Mouse (Mus musculus): ENCODE data around the gene Anxa1.

The Anxa1 gene

GRCm38 (mm10) chr19:20390455-20390994 is at the start of gene Anxa1:
Gene Anxa1 (minus strand): TSS chr19:20390944.
- Histone ChIP-seq H3K4me3 (replicated peaks; ENCODE audit: low read length) (no peak within 1 kb of the TSS), H3K27me3 (ENCODE audit: insufficient read depth, low read length) (no peaks in the 10 kb centered on the region), H3K9me3 (ENCODE audit: low read length) (no peaks in the 10 kb centered on the region), H3K4me1 (replicated peaks; ENCODE audit: low read depth, low read length) (peaks cover 7% of the 10 kb centered on the region), H3K36me3 (ENCODE audit: insufficient read depth, low read length) (no peaks in the 10 kb centered on the region)
- no peak for TF ChIP-seq NANOG (IDR thresholded peaks at IDR 0.05; ENCODE audit: borderline replicate concordance, low read length)
- no peak for TF ChIP-seq CTCF (conservative IDR thresholded peaks at IDR 0.05; ENCODE audit: low read length)
- no peak for TF ChIP-seq POU5F1 (IDR thresholded peaks at IDR 0.05; ENCODE audit: borderline replicate concordance, low read length)

GRCm38 (mm10) chr19:20437043-20437442 is 46.3 kb upstream of the Anxa1 start:
- no peaks in the 10 kb centered on the region for H3K36me3 ChIP-seq (ENCODE audit: insufficient read depth, low read length)
- H3K9me3 ChIP-seq (ENCODE audit: low read length) = no peaks in the 10 kb centered on the region
- no peak overlapping the region for H3K4me3 ChIP-seq (replicated peaks; ENCODE audit: low read length)
- TF ChIP-seq CTCF (conservative IDR thresholded peaks at IDR 0.05; ENCODE audit: low read length) (no peak), NANOG (IDR thresholded peaks at IDR 0.05; ENCODE audit: borderline replicate concordance, low read length) (no peak), POU5F1 (IDR thresholded peaks at IDR 0.05; ENCODE audit: borderline replicate concordance, low read length) (no peak)
- no peaks in the 10 kb centered on the region for H3K4me1 ChIP-seq (replicated peaks; ENCODE audit: low read depth, low read length)
- no peaks in the 10 kb centered on the region for H3K27me3 ChIP-seq (ENCODE audit: insufficient read depth, low read length)

- H3K4me1 ChIP-seq (replicated peaks; ENCODE audit: low read depth, low read length) = no peaks in the 10 kb centered on the region
- no peaks in the 10 kb centered on the region for H3K36me3 ChIP-seq (ENCODE audit: insufficient read depth, low read length)
- peak; percentile 78 for TF ChIP-seq CTCF (conservative IDR thresholded peaks at IDR 0.05; ENCODE audit: low read length)
- no peak for TF ChIP-seq NANOG (IDR thresholded peaks at IDR 0.05; ENCODE audit: borderline replicate concordance, low read length)
- no peak for TF ChIP-seq POU5F1 (IDR thresholded peaks at IDR 0.05; ENCODE audit: borderline replicate concordance, low read length)
Observed at GRCm38 (mm10) chr19:20434541-20434940, 43.8 kb upstream of the Anxa1 start.

GRCm38 (mm10) chr19:20433966-20434365 is 43.2 kb upstream of the Anxa1 start:
- H3K4me1 ChIP-seq (replicated peaks; ENCODE audit: low read depth, low read length) = no peaks in the 10 kb centered on the region
- H3K4me3 ChIP-seq (replicated peaks; ENCODE audit: low read length) = no peak overlapping the region
- H3K27me3 ChIP-seq (ENCODE audit: insufficient read depth, low read length) = no peaks in the 10 kb centered on the region
- H3K36me3 ChIP-seq (ENCODE audit: insufficient read depth, low read length) = no peaks in the 10 kb centered on the region
- no peak for TF ChIP-seq NANOG (IDR thresholded peaks at IDR 0.05; ENCODE audit: borderline replicate concordance, low read length)
- TF ChIP-seq POU5F1 (IDR thresholded peaks at IDR 0.05; ENCODE audit: borderline replicate concordance, low read length) = no peak
- TF ChIP-seq CTCF (conservative IDR thresholded peaks at IDR 0.05; ENCODE audit: low read length) = no peak
- H3K9me3 ChIP-seq (ENCODE audit: low read length) = no peaks in the 10 kb centered on the region

More at GRCm38 (mm10) chr19:20434541-20434940, 43.8 kb upstream of the Anxa1 start:
- Histone ChIP-seq H3K4me3 (replicated peaks; ENCODE audit: low read length) (no peak overlapping the region), H3K9me3 (ENCODE audit: low read length) (no peaks in the 10 kb centered on the region), H3K27me3 (ENCODE audit: insufficient read depth, low read length) (no peaks in the 10 kb centered on the region)

- no peak overlapping the region for H3K4me3 ChIP-seq (replicated peaks; ENCODE audit: low read length)
- H3K36me3 ChIP-seq (ENCODE audit: insufficient read depth, low read length) = no peaks in the 10 kb centered on the region
- no peaks in the 10 kb centered on the region for H3K9me3 ChIP-seq (ENCODE audit: low read length)
- no peaks in the 10 kb centered on the region for H3K27me3 ChIP-seq (ENCODE audit: insufficient read depth, low read length)
- peaks cover 16% of the 10 kb centered on the region; the same call in 1 of the 2 replicates for H3K4me1 ChIP-seq (replicated peaks; ENCODE audit: low read depth, low read length)
- TF ChIP-seq CTCF (conservative IDR thresholded peaks at IDR 0.05; ENCODE audit: low read length) = no peak
- TF ChIP-seq POU5F1 (IDR thresholded peaks at IDR 0.05; ENCODE audit: borderline replicate concordance, low read length) = no peak
- no peak for TF ChIP-seq NANOG (IDR thresholded peaks at IDR 0.05; ENCODE audit: borderline replicate concordance, low read length)
Observed at GRCm38 (mm10) chr19:20426443-20427161, 35.9 kb upstream of the Anxa1 start.

GRCm38 (mm10) chr19:20411276-20411675 is 20.5 kb upstream of the Anxa1 start:
- no peak overlapping the region for H3K4me3 ChIP-seq (replicated peaks; ENCODE audit: low read length)
- no peak for TF ChIP-seq NANOG (IDR thresholded peaks at IDR 0.05; ENCODE audit: borderline replicate concordance, low read length)
- no peak for TF ChIP-seq CTCF (conservative IDR thresholded peaks at IDR 0.05; ENCODE audit: low read length)
- TF ChIP-seq POU5F1 (IDR thresholded peaks at IDR 0.05; ENCODE audit: borderline replicate concordance, low read length) = no peak
- H3K9me3 ChIP-seq (ENCODE audit: low read length) = no peaks in the 10 kb centered on the region

GRCm38 (mm10) chr19:20409541-20410528 is 19.1 kb upstream of the Anxa1 start:
- no peaks in the 10 kb centered on the region for H3K27me3 ChIP-seq (ENCODE audit: insufficient read depth, low read length)
- H3K9me3 ChIP-seq (ENCODE audit: low read length) = no peaks in the 10 kb centered on the region
- TF ChIP-seq CTCF (conservative IDR thresholded peaks at IDR 0.05; ENCODE audit: low read length) (no peak), NANOG (IDR thresholded peaks at IDR 0.05; ENCODE audit: borderline replicate concordance, low read length) (no peak), POU5F1 (IDR thresholded peaks at IDR 0.05; ENCODE audit: borderline replicate concordance, low read length) (no peak)
- no peaks in the 10 kb centered on the region for H3K36me3 ChIP-seq (ENCODE audit: insufficient read depth, low read length)
- H3K4me1 ChIP-seq (replicated peaks; ENCODE audit: low read depth, low read length) = no peaks in the 10 kb centered on the region
- no peak overlapping the region for H3K4me3 ChIP-seq (replicated peaks; ENCODE audit: low read length)

More at GRCm38 (mm10) chr19:20411276-20411675, 20.5 kb upstream of the Anxa1 start:
- Histone ChIP-seq H3K4me1 (replicated peaks; ENCODE audit: low read depth, low read length) (no peaks in the 10 kb centered on the region), H3K36me3 (ENCODE audit: insufficient read depth, low read length) (no peaks in the 10 kb centered on the region), H3K27me3 (ENCODE audit: insufficient read depth, low read length) (no peaks in the 10 kb centered on the region)

GRCm38 (mm10) chr19:20406475-20406874 is 15.7 kb upstream of the Anxa1 start:
- Histone ChIP-seq H3K36me3 (ENCODE audit: insufficient read depth, low read length) (no peaks in the 10 kb centered on the region), H3K4me1 (replicated peaks; ENCODE audit: low read depth, low read length) (no peaks in the 10 kb centered on the region), H3K4me3 (replicated peaks; ENCODE audit: low read length) (no peak overlapping the region), H3K27me3 (ENCODE audit: insufficient read depth, low read length) (no peaks in the 10 kb centered on the region), H3K9me3 (ENCODE audit: low read length) (no peaks in the 10 kb centered on the region)
- TF ChIP-seq NANOG (IDR thresholded peaks at IDR 0.05; ENCODE audit: borderline replicate concordance, low read length) (no peak), POU5F1 (IDR thresholded peaks at IDR 0.05; ENCODE audit: borderline replicate concordance, low read length) (no peak), CTCF (conservative IDR thresholded peaks at IDR 0.05; ENCODE audit: low read length) (no peak)

Data from E14TG2a.4 (cell line).